22 mouse cellular contexts compared by ENCODE assay signal in genomic region chr11:4312180-4312579, GRCm38 (mm10).
"Had no signal": no experiment of that assay in that cellular context is flagged by ENCODE, and none has a peak within 500 bp of the region (broad histone marks: within the 10 kb centered on the region; RNA-seq: fewer than 3 reads in every experiment).

No protein-coding gene starts in this region.

- DNase-seq: heart, postnatal 10 days; heart, postnatal 14 days; heart, postnatal 36 days; heart, postnatal 4 days; kidney, adult 11 months; kidney, adult 18-20 months; kidney, adult 2 months; kidney, adult 8-10 months; kidney, adult 9 months; kidney, postnatal 10 days; kidney, postnatal 14 days; kidney, postnatal 25 days; kidney, postnatal 36 days; kidney, postnatal 4 days; layer of hippocampus, adult 9-11 months; layer of hippocampus, postnatal 36 days had no signal

- ATAC-seq: hindbrain, embryonic 16.5 days; hindbrain, postnatal 0 days; inflammation-experienced regulatory T-cells, adult 6 months; intestine, embryonic 15.5 days; intestine, embryonic 16.5 days; intestine, postnatal 0 days had no signal
